Mouse (Mus musculus) olfactory bulb, adult 2 months (tissue): ENCODE results near the gene Fbxw10.

Experiments
- CTCF ChIP-seq: fragments of 200-500 bp; IDR thresholded peaks from 2 replicates; pipeline ENCODE4 v1.5.1; 2012; ENCODE audit warnings: low read depth, mild to moderate bottlenecking, low read length, moderate library complexity; ENCODE audit not compliant: insufficient read depth
- POLR2A ChIP-seq: fragments of 200-500 bp; IDR thresholded peaks from 2 replicates; pipeline ENCODE4 v1.6.1; 2012; ENCODE audit warnings: mild to moderate bottlenecking, low read depth, low read length, moderate library complexity; ENCODE audit not compliant: insufficient read depth

DNA sequence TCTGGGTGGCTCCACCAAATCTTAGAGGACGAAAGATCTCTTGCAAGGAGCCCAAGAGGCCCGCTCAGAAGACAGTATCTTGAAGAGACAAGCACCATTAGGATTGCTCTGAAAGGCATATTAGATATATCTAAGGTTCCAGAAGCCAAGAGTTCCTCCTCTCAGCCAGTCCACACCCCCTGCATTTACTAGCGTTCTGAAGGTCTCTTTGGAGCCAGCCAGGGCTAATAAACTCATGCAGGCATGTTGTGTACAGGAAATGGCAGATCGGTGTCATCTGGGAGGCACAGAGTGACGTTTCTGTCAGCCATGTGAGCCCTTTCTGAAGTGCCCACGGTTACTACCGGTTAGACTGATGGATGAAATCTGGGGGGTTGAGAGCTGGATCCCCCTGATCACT, 22.7 kb upstream of the Fbxw10 start:
- TF ChIP-seq CTCF = no peak
- TF ChIP-seq POLR2A = no peak
